Mouse (Mus musculus) activated CD4-positive, CD25-positive, alpha-beta regulatory T cell, adult 9 weeks (primary cell): Measurements from ENCODE around the gene Olfr1371. TPM values are rescaled to one million over a fixed set of nuclear protein-coding genes. Genes with fewer than 3 reads are reported as not detected.

Source experiments
- polyA plus RNA-seq: library from polyadenylated mRNA; unstranded; fragments of 100-300 nt; shearing (Covaris generic); gene quantifications from one replicate; pipeline ENCODE4 v1.2.1, GENCODE M21; 2017

The Olfr1371 gene
- polyA plus RNA-seq: not detected

DNA sequence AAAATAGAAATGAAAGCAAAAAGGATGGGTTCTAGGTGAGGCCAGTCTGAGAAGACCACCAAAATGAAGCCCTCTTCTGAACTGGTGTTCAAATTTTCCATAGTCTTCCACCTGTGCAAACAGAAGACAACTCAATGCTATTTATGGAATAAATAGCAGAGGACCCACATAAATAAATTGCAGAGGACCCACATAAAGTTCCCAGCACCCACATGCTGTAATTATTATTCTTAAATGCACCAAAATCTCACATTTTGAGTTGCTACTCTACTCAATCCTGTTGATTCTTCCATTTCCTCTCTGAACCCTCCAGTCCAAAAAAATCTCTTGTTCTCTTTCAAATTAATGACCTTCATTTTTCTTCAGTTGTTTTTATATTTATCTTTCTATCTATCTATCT lies at the start of gene Olfr1371:
Gene Olfr1371 (minus strand): TSS at position 101 of the 400 bp plus-strand sequence.

DNA sequence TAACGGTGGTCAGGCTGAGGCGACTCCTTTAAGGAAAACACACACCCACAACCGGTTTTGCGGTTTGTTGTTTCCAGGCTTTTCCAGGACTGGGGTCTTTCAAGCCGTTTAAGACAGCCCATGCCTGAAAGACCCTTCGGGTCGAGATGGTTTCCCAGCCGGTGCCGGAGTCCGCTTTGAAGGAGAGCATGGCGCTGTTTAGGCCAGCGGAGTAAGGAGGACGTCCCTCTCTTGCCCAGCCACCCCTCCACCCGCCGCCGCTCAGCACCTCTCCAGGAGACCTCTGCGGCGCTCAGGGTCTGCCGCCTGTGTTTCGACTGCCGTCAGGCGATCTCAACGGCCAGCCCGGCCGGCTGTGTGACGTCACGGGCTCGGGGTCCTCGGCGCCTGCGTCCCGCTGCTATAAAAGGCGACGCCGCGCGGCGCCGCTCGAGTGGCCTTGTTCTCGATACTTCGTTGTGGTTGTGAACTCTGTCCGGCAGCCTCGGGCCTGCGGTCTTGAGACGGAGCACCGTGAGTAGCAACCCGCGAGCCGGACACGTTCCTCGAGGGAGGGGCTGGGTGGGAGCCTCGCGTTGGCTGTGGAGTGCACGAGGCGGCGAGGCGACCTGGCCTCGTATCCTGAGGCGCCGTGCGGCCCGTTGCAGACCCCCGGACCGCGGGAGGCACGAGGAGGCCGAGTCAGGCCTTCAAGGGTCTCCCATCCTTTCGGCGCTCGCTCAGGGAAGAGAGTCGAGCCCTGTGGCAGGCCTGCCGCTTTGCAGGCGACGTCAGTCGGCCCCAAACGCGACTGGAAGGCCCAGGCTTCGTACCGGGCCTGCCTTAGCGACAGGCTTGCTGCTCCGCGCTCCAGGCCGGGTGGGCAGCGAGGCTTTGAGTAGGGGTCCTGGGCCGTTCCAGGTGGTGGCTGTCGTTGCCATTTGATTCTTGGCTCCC lies 18.1 kb upstream of the Olfr1371 start, which contains the start of gene Skp1a:
Gene Skp1a (plus strand): TSS at position 390 of the 936 bp plus-strand sequence.

Other genes starting within 250 kb of the Olfr1371 start
- gene Cdkn2aipnl, start 246.3 kb downstream of the Olfr1371 start, polyA plus RNA-seq: 133 TPM
- gene Ube2b, start 213.2 kb downstream of the Olfr1371 start, polyA plus RNA-seq: 332 TPM
- 7.6 TPM for gene Cdkl3, start 209.8 kb downstream of the Olfr1371 start, polyA plus RNA-seq
- gene Ppp2ca, start 115.3 kb downstream of the Olfr1371 start, polyA plus RNA-seq: 7.8 TPM
- gene Olfr1373, start 68.5 kb downstream of the Olfr1371 start, polyA plus RNA-seq: not detected
- 358 TPM for gene Skp1a, start 18.0 kb upstream of the Olfr1371 start, polyA plus RNA-seq
- 236 TPM for gene Tcf7, start 69.0 kb upstream of the Olfr1371 start, polyA plus RNA-seq
- 102 TPM for gene Vdac1, start 146.9 kb upstream of the Olfr1371 start, polyA plus RNA-seq
- gene 9530068E07Rik, start 182.4 kb upstream of the Olfr1371 start, polyA plus RNA-seq: 100 TPM